Mouse (Mus musculus) bone marrow macrophage, adult 2 months (primary cell): ENCODE results near the gene Pax2. TPM values are rescaled to one million over a fixed set of nuclear protein-coding genes. Genes with fewer than 3 reads are reported as not detected.

ENCODE experiments used
- H3K27ac ChIP-seq: 2 replicates; pipeline ENCODE4 v1.5.1; 2012; ENCODE audit warnings: low read depth, low read length; ENCODE audit not compliant: insufficient read depth
- H3K4me1 ChIP-seq: 2 replicates; pipeline ENCODE4 v1.6.1; 2012; ENCODE audit warnings: low read length; ENCODE audit not compliant: control insufficient read depth, insufficient read depth
- H3K4me3 ChIP-seq: 2 replicates; pipeline ENCODE4 v1.5.1; 2012; ENCODE audit warnings: mild to moderate bottlenecking, low read length, moderate library complexity; ENCODE audit not compliant: insufficient read depth
- CTCF ChIP-seq: IDR thresholded peaks from 2 replicates; pipeline ENCODE4 v1.5.1; 2012; ENCODE audit warnings: low read depth, mild to moderate bottlenecking, low read length, moderate library complexity
- POLR2A ChIP-seq: IDR thresholded peaks from 2 replicates; pipeline ENCODE4 v1.6.1; 2012; ENCODE audit warnings: mild to moderate bottlenecking, low read depth, low read length, borderline replicate concordance
- polyA plus RNA-seq: library from polyadenylated mRNA; stranded (reverse); fragments of >200 nt; gene quantifications from 2 replicates; pipeline ENCODE4 v1.2.4, GENCODE M21; 2012; ENCODE audit not compliant: missing spikeins, insufficient read depth, insufficient read length

The Pax2 gene
- polyA plus RNA-seq, 1 experiment = not detected

GRCm38 (mm10) chr19:44734682-44735081, 21.2 kb upstream of the Pax2 start:
- H3K4me1 ChIP-seq = no peaks in the 10 kb centered on the region
- TF ChIP-seq CTCF (no peak), POLR2A (no peak)
- no peak overlapping the region for H3K4me3 ChIP-seq
- no peak overlapping the region for H3K27ac ChIP-seq

- TF ChIP-seq CTCF (no peak), POLR2A (no peak)
- Histone ChIP-seq H3K4me3 (no peak overlapping the region), H3K4me1 (no peaks in the 10 kb centered on the region)
Measured at GRCm38 (mm10) chr19:44740300-44740699, 15.5 kb upstream of the Pax2 start.

GRCm38 (mm10) chr19:44741091-44741763, 14.6 kb upstream of the Pax2 start:
- Histone ChIP-seq H3K27ac (no peak overlapping the region), H3K4me3 (no peak overlapping the region), H3K4me1 (no peaks in the 10 kb centered on the region)
- no peak for TF ChIP-seq POLR2A
- no peak for TF ChIP-seq CTCF

More at GRCm38 (mm10) chr19:44740300-44740699, 15.5 kb upstream of the Pax2 start:
- H3K27ac ChIP-seq = no peak overlapping the region

GRCm38 (mm10) chr19:44741764-44742127, 14.1 kb upstream of the Pax2 start:
- Histone ChIP-seq H3K4me3 (no peak overlapping the region), H3K4me1 (no peaks in the 10 kb centered on the region), H3K27ac (no peak overlapping the region)
- TF ChIP-seq CTCF (no peak), POLR2A (no peak)

- H3K4me3 ChIP-seq = no peak overlapping the region
Measured at GRCm38 (mm10) chr19:44742131-44743020, 13.5 kb upstream of the Pax2 start.

GRCm38 (mm10) chr19:44743021-44743415, 12.8 kb upstream of the Pax2 start:
- Histone ChIP-seq H3K4me3 (no peak overlapping the region), H3K4me1 (no peaks in the 10 kb centered on the region), H3K27ac (no peak overlapping the region)
- TF ChIP-seq CTCF = no peak
- no peak for TF ChIP-seq POLR2A

More at GRCm38 (mm10) chr19:44742131-44743020, 13.5 kb upstream of the Pax2 start:
- H3K4me1 ChIP-seq = no peaks in the 10 kb centered on the region
- no peak overlapping the region for H3K27ac ChIP-seq
- TF ChIP-seq CTCF (no peak), POLR2A (no peak)

- Histone ChIP-seq H3K27ac (no peak overlapping the region), H3K4me1 (no peaks in the 10 kb centered on the region), H3K4me3 (no peak overlapping the region)
- TF ChIP-seq CTCF (no peak), POLR2A (no peak)
Measured at GRCm38 (mm10) chr19:44743961-44744520, 11.8 kb upstream of the Pax2 start.

- Histone ChIP-seq H3K4me1 (no peaks in the 10 kb centered on the region), H3K4me3 (no peak overlapping the region), H3K27ac (no peak overlapping the region)
- no peak for TF ChIP-seq CTCF
- TF ChIP-seq POLR2A = no peak
Measured at GRCm38 (mm10) chr19:44745741-44746140, 10.1 kb upstream of the Pax2 start.

GRCm38 (mm10) chr19:44746541-44747024, 9.3 kb upstream of the Pax2 start:
- TF ChIP-seq CTCF (no peak), POLR2A (no peak)
- no peak overlapping the region for H3K27ac ChIP-seq
- no peak overlapping the region for H3K4me3 ChIP-seq
- H3K4me1 ChIP-seq = no peaks in the 10 kb centered on the region

- Histone ChIP-seq H3K27ac (no peak overlapping the region), H3K4me1 (no peaks in the 10 kb centered on the region), H3K4me3 (no peak overlapping the region)
- no peak for TF ChIP-seq POLR2A
- no peak for TF ChIP-seq CTCF
Measured at GRCm38 (mm10) chr19:44747471-44747870, 8.4 kb upstream of the Pax2 start.
